Mouse (Mus musculus): Measurements from ENCODE around the gene Auts2. TPM values are rescaled to one million over a fixed set of nuclear protein-coding genes. Genes with fewer than 3 reads are reported as not detected.

The Auts2 gene
- polyA plus RNA-seq, 1 experiment from 2014 or later, result 4.4 TPM

DNA sequence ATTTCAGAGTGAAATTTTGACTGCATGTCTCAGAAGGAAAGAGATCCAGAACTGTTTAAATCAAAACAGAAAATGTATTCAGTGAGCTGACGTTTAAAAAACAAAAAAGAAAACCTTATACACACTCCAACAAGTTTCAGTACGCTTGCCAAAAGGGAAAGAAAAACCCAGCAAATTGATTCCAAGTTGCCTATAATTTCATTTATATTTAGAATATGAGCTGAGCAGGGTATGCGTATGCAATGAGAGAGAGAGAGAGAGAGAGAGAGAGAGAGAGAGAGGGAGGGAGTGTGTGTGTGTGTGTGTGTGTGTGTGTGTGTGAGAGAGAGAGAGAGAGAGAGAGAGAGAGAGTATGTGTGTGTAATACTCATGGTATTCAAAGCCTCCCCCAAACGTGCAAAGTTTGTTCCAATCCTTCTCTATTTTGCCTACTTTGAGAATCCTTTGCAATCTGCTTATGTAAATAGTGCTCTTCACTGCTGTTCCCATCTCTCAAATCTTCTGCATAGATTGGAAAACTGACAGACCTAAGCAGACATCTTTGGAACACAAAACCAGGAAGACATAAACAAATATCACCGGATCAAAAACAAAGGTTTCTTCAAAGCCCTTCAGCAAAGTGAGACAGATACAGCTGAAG is 515.2 kb downstream of the Auts2 start:
- Histone ChIP-seq H3K27ac (ENCODE audit: low read length) (no peak overlapping the region), H3K27me3 (replicated peaks; ENCODE audit: insufficient read depth, low read length) (no peaks in the 10 kb centered on the region), H3K4me1 (ENCODE audit: insufficient read depth, low read depth, low read length) (no peaks in the 10 kb centered on the region), H3K4me2 (replicated peaks; ENCODE audit: low read depth, low read length) (no peak overlapping the region), H3K9ac (replicated peaks; ENCODE audit: low read depth) (no peak overlapping the region), H3K36me3 (ENCODE audit: insufficient read depth, low read length) (no peaks in the 10 kb centered on the region), H3K4me3 (ENCODE audit: low read depth, low read length) (no peak overlapping the region), H3K9me3 (ENCODE audit: low read length) (no peaks in the 10 kb centered on the region)
- TF ChIP-seq EP300 (IDR thresholded peaks at IDR 0.05) (no peak), CTCF (IDR thresholded peaks at IDR 0.05) (no peak)
- WGBS, result 57% methylated on average over 5 of the region's 5 CpGs
- DNase-seq (ENCODE audit: low spot score) (no peak), ATAC-seq (no peak)

DNA sequence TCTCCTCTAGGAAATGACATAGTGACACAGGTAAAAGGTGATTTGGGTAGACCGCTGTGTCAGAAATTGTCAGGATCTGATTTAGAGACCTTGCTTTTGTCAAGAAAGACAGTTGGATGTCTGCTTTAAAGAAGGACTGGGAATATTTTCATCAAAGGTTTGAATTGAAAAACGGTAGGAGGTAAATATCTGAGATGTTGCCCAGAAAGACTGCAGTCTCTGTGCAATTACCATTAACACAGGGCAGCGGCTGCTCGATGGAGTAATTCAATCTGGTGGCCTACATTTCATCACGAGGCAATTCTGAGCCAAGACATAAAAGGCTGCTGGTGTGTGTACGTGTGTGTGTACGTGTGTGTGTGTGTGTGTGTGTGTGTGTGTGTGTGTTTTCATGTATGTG is 529.8 kb downstream of the Auts2 start:
- ATAC-seq (no peak), DNase-seq (ENCODE audit: low spot score) (no peak)
- Histone ChIP-seq H3K4me1 (ENCODE audit: insufficient read depth, low read depth, low read length) (no peaks in the 10 kb centered on the region), H3K27me3 (replicated peaks; ENCODE audit: insufficient read depth, low read length) (no peaks in the 10 kb centered on the region), H3K4me3 (ENCODE audit: low read depth, low read length) (no peak overlapping the region), H3K36me3 (ENCODE audit: insufficient read depth, low read length) (no peaks in the 10 kb centered on the region), H3K9me3 (ENCODE audit: low read length) (no peaks in the 10 kb centered on the region), H3K9ac (replicated peaks; ENCODE audit: low read depth) (no peak overlapping the region), H3K27ac (ENCODE audit: low read length) (no peak overlapping the region), H3K4me2 (replicated peaks; ENCODE audit: low read depth, low read length) (no peak overlapping the region)
- TF ChIP-seq EP300 (IDR thresholded peaks at IDR 0.05), result no peak
- TF ChIP-seq CTCF (IDR thresholded peaks at IDR 0.05), result no peak
- WGBS, result 89% methylated on average over 7 of the region's 7 CpGs

DNA sequence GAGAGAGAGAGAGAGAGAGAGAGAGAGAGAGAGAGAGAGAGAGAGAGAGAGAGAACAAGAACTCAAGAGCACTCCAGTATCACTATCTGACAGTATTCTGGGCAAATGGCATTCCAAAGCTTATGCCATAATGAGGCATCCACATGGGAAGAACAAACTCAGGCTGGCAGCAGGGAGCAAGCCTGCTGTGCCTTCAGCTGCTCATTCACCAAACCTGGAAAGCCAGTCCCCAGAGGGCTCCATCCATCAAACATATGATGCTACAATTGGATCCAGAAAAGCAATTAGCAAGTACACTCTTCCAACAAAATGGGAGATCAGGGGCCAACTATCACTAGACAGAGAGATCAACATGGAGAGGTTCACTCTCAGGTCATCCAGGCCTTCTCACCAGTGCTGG is 531.3 kb downstream of the Auts2 start:
- Histone ChIP-seq H3K4me3 (ENCODE audit: low read depth, low read length) (no peak overlapping the region), H3K36me3 (ENCODE audit: insufficient read depth, low read length) (no peaks in the 10 kb centered on the region), H3K4me2 (replicated peaks; ENCODE audit: low read depth, low read length) (no peak overlapping the region), H3K27ac (ENCODE audit: low read length) (no peak overlapping the region), H3K4me1 (ENCODE audit: insufficient read depth, low read depth, low read length) (no peaks in the 10 kb centered on the region), H3K27me3 (replicated peaks; ENCODE audit: insufficient read depth, low read length) (no peaks in the 10 kb centered on the region), H3K9ac (replicated peaks; ENCODE audit: low read depth) (no peak overlapping the region), H3K9me3 (ENCODE audit: low read length) (no peaks in the 10 kb centered on the region)
- ATAC-seq (no peak), DNase-seq (ENCODE audit: low spot score) (no peak)
- TF ChIP-seq EP300 (IDR thresholded peaks at IDR 0.05), result no peak
- TF ChIP-seq CTCF (IDR thresholded peaks at IDR 0.05), result no peak

DNA sequence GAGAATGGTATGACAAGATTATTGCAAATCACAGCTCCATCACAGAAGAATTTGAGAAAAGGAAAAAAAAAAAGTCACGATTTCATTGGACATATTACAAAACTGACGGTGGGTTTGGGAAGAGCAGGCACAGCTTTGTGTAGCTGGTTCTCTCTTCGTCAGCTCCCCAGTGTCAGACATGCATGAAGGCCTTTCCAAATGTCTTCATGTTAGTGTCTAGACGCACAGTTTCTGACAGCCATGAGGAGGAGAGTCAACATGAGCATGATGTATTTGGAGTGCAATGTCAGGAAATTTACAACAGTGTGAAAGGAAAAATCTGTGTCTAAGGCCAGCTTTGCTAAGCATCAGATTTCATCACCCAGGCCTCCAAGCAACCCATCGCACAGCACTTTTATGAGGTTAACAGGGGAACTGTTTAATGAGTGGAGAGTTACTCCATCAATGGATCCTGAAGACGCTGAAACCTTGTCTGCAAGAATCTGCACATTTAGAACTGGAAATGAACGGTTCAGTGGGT is 534.4 kb downstream of the Auts2 start:
- ATAC-seq, result no peak
- Histone ChIP-seq H3K9ac (replicated peaks; ENCODE audit: low read depth) (no peak overlapping the region), H3K9me3 (ENCODE audit: low read length) (no peaks in the 10 kb centered on the region), H3K27ac (ENCODE audit: low read length) (no peak overlapping the region), H3K4me2 (replicated peaks; ENCODE audit: low read depth, low read length) (no peak overlapping the region), H3K36me3 (ENCODE audit: insufficient read depth, low read length) (no peaks in the 10 kb centered on the region), H3K4me1 (ENCODE audit: insufficient read depth, low read depth, low read length) (no peaks in the 10 kb centered on the region), H3K4me3 (ENCODE audit: low read depth, low read length) (no peak overlapping the region), H3K27me3 (replicated peaks; ENCODE audit: insufficient read depth, low read length) (no peaks in the 10 kb centered on the region)
- WGBS, result 66% methylated on average over 7 of the region's 7 CpGs
- no peak for TF ChIP-seq CTCF (IDR thresholded peaks at IDR 0.05)
- TF ChIP-seq EP300 (IDR thresholded peaks at IDR 0.05), result no peak
- peak; percentile 47 for DNase-seq (ENCODE audit: low spot score)

DNA sequence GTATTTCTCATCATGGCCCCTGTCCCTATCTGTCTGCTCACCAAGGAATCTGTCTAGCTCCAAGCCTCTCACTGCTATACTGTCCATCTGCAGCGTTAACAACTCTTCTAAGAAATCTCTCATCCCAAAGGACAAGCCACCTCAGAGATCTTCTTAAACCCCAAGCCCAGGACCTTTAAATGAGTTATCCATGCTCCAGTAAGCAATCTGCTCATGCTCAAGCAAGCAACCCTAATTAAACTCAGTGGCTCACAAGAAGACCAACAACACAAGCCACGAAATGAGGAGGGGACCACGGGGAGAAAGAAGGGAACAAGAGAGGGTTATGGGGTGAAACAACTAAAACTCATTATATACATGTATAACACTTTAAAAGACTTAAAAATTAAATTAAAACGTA is 535.2 kb downstream of the Auts2 start:
- no peak overlapping the region for H3K9ac ChIP-seq (replicated peaks; ENCODE audit: low read depth)
- no peaks in the 10 kb centered on the region for H3K4me1 ChIP-seq (ENCODE audit: insufficient read depth, low read depth, low read length)
- TF ChIP-seq CTCF (IDR thresholded peaks at IDR 0.05) (no peak), EP300 (IDR thresholded peaks at IDR 0.05) (no peak)
- H3K4me3 ChIP-seq (ENCODE audit: low read depth, low read length), result no peak overlapping the region
- H3K9me3 ChIP-seq (ENCODE audit: low read length), result no peaks in the 10 kb centered on the region
- DNase-seq (ENCODE audit: low spot score) (no peak), ATAC-seq (no peak)
- no peaks in the 10 kb centered on the region for H3K27me3 ChIP-seq (replicated peaks; ENCODE audit: insufficient read depth, low read length)
- H3K36me3 ChIP-seq (ENCODE audit: insufficient read depth, low read length), result no peaks in the 10 kb centered on the region
- H3K4me2 ChIP-seq (replicated peaks; ENCODE audit: low read depth, low read length), result no peak overlapping the region
- WGBS, result 84% methylated on average over 4 of the region's 4 CpGs
- no peak overlapping the region for H3K27ac ChIP-seq (ENCODE audit: low read length)

DNA sequence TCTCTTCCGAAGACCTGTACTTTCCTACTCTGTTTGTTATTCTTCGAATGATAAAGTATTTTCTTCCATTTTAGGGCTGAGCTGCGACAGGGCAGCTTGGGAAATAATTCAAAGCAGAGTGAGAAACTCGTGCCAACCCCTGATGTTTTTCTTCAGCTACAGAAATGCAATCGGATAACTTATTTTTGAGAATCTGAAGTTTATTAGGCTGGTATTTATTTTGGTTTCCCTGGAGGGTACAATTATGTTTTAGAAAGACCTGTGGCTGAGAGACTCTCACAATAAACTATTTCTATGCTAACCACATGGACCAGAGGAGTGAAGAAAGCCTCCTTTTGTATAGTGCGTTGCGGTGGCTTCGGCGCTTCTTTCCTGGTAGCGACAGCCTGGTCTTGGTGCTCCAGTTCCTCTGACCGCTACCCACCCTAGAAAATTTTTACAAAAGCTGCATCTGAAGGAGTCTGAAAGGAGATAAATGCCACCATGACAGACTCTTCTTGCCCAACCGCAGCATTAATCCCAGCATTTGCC is 550.4 kb downstream of the Auts2 start:
- DNase-seq (ENCODE audit: low spot score), result no peak

More for the DNA sequence above, 550.4 kb downstream of the Auts2 start:
- WGBS, result 74% methylated on average over 12 of the region's 12 CpGs
- TF ChIP-seq CTCF (IDR thresholded peaks at IDR 0.05) (no peak), EP300 (IDR thresholded peaks at IDR 0.05) (no peak)
- H3K4me2 ChIP-seq (replicated peaks; ENCODE audit: low read depth, low read length), result no peak overlapping the region
- no peak overlapping the region for H3K27ac ChIP-seq (ENCODE audit: low read length)
- H3K36me3 ChIP-seq (ENCODE audit: insufficient read depth, low read length), result no peaks in the 10 kb centered on the region
- ATAC-seq, result no peak
- H3K9me3 ChIP-seq (ENCODE audit: low read length), result no peaks in the 10 kb centered on the region
- H3K9ac ChIP-seq (replicated peaks; ENCODE audit: low read depth), result no peak overlapping the region
- H3K4me1 ChIP-seq (ENCODE audit: insufficient read depth, low read depth, low read length), result no peaks in the 10 kb centered on the region
- H3K27me3 ChIP-seq (replicated peaks; ENCODE audit: insufficient read depth, low read length), result no peaks in the 10 kb centered on the region
- no peak overlapping the region for H3K4me3 ChIP-seq (ENCODE audit: low read depth, low read length)

Data from lung, postnatal 0 days (tissue).